ENCODE assay signal across 14 mouse cellular contexts in genomic region chr3:151252458-151252857, GRCm38 (mm10).
"Had no signal": no experiment of that assay in that cellular context is flagged by ENCODE, and none has a peak within 500 bp of the region (broad histone marks: within the 10 kb centered on the region; RNA-seq: fewer than 3 reads in every experiment).

No protein-coding gene starts in this region.

- H3K9ac ChIP-seq: liver, postnatal 0 days; lung, embryonic 14.5 days; midbrain, embryonic 12.5 days; neural tube, embryonic 12.5 days; stomach, embryonic 15.5 days had no signal

- H3K4me2 ChIP-seq: lung, embryonic 14.5 days; midbrain, embryonic 12.5 days; neural tube, embryonic 12.5 days; stomach, embryonic 15.5 days had no signal

- H3K4me1 ChIP-seq: midbrain, embryonic 10.5 days; midbrain, embryonic 12.5 days; neural tube, embryonic 12.5 days; stomach, embryonic 15.5 days had no signal

- H3K27me3 ChIP-seq: midbrain, embryonic 12.5 days; neural tube, embryonic 12.5 days; stomach, embryonic 15.5 days had no signal

- H3K9me3 ChIP-seq: midbrain, embryonic 10.5 days; midbrain, embryonic 12.5 days; neural tube, embryonic 12.5 days; stomach, embryonic 15.5 days had no signal

- H3K36me3 ChIP-seq: midbrain, embryonic 10.5 days; midbrain, embryonic 12.5 days; neural tube, embryonic 12.5 days; stomach, embryonic 15.5 days had no signal

- ATAC-seq: liver, postnatal 0 days had no signal

- H3K4me3 ChIP-seq: midbrain, embryonic 10.5 days; midbrain, embryonic 12.5 days; neural tube, embryonic 12.5 days; stomach, embryonic 15.5 days had no signal

- H3K27ac ChIP-seq: midbrain, embryonic 10.5 days; midbrain, embryonic 12.5 days; neural tube, embryonic 12.5 days; stomach, embryonic 15.5 days; stomach, postnatal 0 days had no signal

- DNase-seq: liver, postnatal 0 days; lung, embryonic 14.5 days; lung, postnatal 10 days; lung, postnatal 4 days; midbrain, embryonic 14.5 days; right cerebral cortex, postnatal 14 days; thymus, adult 2 months; thymus, postnatal 14 days; thymus, postnatal 36 days had no signal
